Mouse (Mus musculus) left cerebral cortex, adult 8-10 months (tissue): Measurements from ENCODE around the gene Tmem198b. TPM values are rescaled to one million over a fixed set of nuclear protein-coding genes. Genes with fewer than 3 reads are reported as not detected.

Source experiments
- DNase-seq, 2 experiments: peaks; one replicate each; pipeline ENCODE4 v3.0.0; 2022; ENCODE audit warnings: low spot score in 2 of 2
- total RNA-seq, 4 experiments: library from RNA; stranded (reverse); gene quantifications; 2 replicates each; pipeline ENCODE4 v1.2.4; 2022

The Tmem198b gene
- total RNA-seq, 4 experiments from 2014 or later, result 10.5 to 12.0 (median 11.4) TPM

GRCm38 (mm10) chr10:128801981-128802495 lies 2.1 kb downstream of the Tmem198b start:
- no peak for DNase-seq

- no peak for DNase-seq
Measured at GRCm38 (mm10) chr10:128798676-128799075, 5.5 kb downstream of the Tmem198b start.

- no peak for DNase-seq
Measured at GRCm38 (mm10) chr10:128795581-128795980, 8.6 kb downstream of the Tmem198b start.

- no peak for DNase-seq
Measured at GRCm38 (mm10) chr10:128794391-128794790, 9.8 kb downstream of the Tmem198b start.

GRCm38 (mm10) chr10:128793258-128793657 lies 10.9 kb downstream of the Tmem198b start:
- DNase-seq, result no peak

GRCm38 (mm10) chr10:128792041-128792440 lies 12.1 kb downstream of the Tmem198b start:
- no peak for DNase-seq

- DNase-seq, result no peak
Measured at GRCm38 (mm10) chr10:128790398-128791124, 13.6 kb downstream of the Tmem198b start, which contains the start of gene Mmp19. TSS of gene Mmp19 (plus strand) at chr10:128790910.

- no peak for DNase-seq
Measured at GRCm38 (mm10) chr10:128780200-128780599, 24.0 kb downstream of the Tmem198b start.

GRCm38 (mm10) chr10:128779011-128779795 lies 25.0 kb downstream of the Tmem198b start:
- DNase-seq, result no peak

GRCm38 (mm10) chr10:128778441-128778840 lies 25.7 kb downstream of the Tmem198b start:
- DNase-seq, result no peak

- DNase-seq, result no peak
Measured at GRCm38 (mm10) chr10:128773685-128774084, 30.5 kb downstream of the Tmem198b start.

GRCm38 (mm10) chr10:128772895-128773294 lies 31.3 kb downstream of the Tmem198b start:
- DNase-seq, result no peak

Other genes starting within 250 kb of the Tmem198b start
- 10 to 100 TPM; 57.5 to 60.9 (median 59.4) TPM for gene Pa2g4, start 238.4 kb downstream of the Tmem198b start, total RNA-seq
- 1 to 10 TPM; 7.8 to 8.3 (median 8.2) TPM for gene Erbb3, start 214.7 kb downstream of the Tmem198b start, total RNA-seq
- 100 to 1,000 TPM; 129 to 288 (median 207) TPM for gene Rps26, start 177.6 kb downstream of the Tmem198b start, total RNA-seq
- gene Ikzf4, start 158.4 kb downstream of the Tmem198b start, total RNA-seq, result 10 to 100 TPM; 12.0 to 15.9 (median 13.8) TPM
- gene Suox, start 130.3 kb downstream of the Tmem198b start, total RNA-seq, result 10 to 100 TPM; 12.7 to 14.6 (median 14.0) TPM
- 100 to 1,000 TPM; 131 to 143 (median 135) TPM for gene Rab5b, start 108.1 kb downstream of the Tmem198b start, total RNA-seq
- under 1 TPM; 0.40 to 0.98 (median 0.59) TPM for gene Pmel, start 100.2 kb downstream of the Tmem198b start, total RNA-seq
- gene Cdk2, start 99.3 kb downstream of the Tmem198b start, total RNA-seq, result 1 to 10 TPM; 2.5 to 5.9 (median 3.8) TPM
- gene Dgka, start 59.5 kb downstream of the Tmem198b start, total RNA-seq, result 10 to 100 TPM in 1 of 4 experiments, 1 to 10 TPM in 3; 9.0 to 10.5 (median 9.6) TPM
- gene Pym1, start 56.5 kb downstream of the Tmem198b start, total RNA-seq, result 10 to 100 TPM; 28.6 to 31.6 (median 30.2) TPM
- gene Mmp19, start 13.5 kb downstream of the Tmem198b start, total RNA-seq, result 1 to 10 TPM in 1 of 4 experiments, under 1 TPM in 3; 0.59 to 1.8 (median 0.85) TPM
- gene Dnajc14, start 308 bp downstream of the Tmem198b start, total RNA-seq, result 10 to 100 TPM; 62.4 to 73.2 (median 65.8) TPM
- 10 to 100 TPM; 29.7 to 35.2 (median 31.2) TPM for gene Sarnp, start 13.0 kb upstream of the Tmem198b start, total RNA-seq
- 1 to 10 TPM; 6.5 to 8.7 (median 7.8) TPM for gene Ormdl2, start 17.3 kb upstream of the Tmem198b start, total RNA-seq
- 10 to 100 TPM; 13.3 to 15.2 (median 13.9) TPM for gene Gdf11, start 87.3 kb upstream of the Tmem198b start, total RNA-seq
- gene Cd63, start 96.6 kb upstream of the Tmem198b start, total RNA-seq, result 100 to 1,000 TPM in 2 of 4 experiments, 10 to 100 TPM in 2; 67.2 to 139 (median 94.1) TPM
- gene Rdh5, start 118.5 kb upstream of the Tmem198b start, total RNA-seq, result 10 to 100 TPM in 2 of 4 experiments, 1 to 10 TPM in 2; 5.0 to 12.3 (median 8.9) TPM
- gene Bloc1s1, start 119.7 kb upstream of the Tmem198b start, total RNA-seq, result 100 to 1,000 TPM in 1 of 4 experiments, 10 to 100 TPM in 3; 83.3 to 106 (median 89.5) TPM
- gene Itga7, start 129.4 kb upstream of the Tmem198b start, total RNA-seq, result 10 to 100 TPM; 12.6 to 15.5 (median 13.9) TPM
- not detected for gene Mettl7b, start 156.6 kb upstream of the Tmem198b start, total RNA-seq
- gene Olfr9, start 185.1 kb upstream of the Tmem198b start, total RNA-seq, result not detected
- gene Olfr763, start 206.4 kb upstream of the Tmem198b start, total RNA-seq, result not detected
- gene Olfr764-ps1, start 235.5 kb upstream of the Tmem198b start, total RNA-seq, result not detected
- not detected for gene Olfr765, start 245.6 kb upstream of the Tmem198b start, total RNA-seq